Mouse (Mus musculus): ENCODE results near the gene Dpp4.

GRCm38 (mm10) chr2:62285847-62286246 is 126.2 kb downstream of the Dpp4 start:
- no peak for TF ChIP-seq EP300 (IDR thresholded peaks at IDR 0.05)
- TF ChIP-seq CTCF (IDR thresholded peaks at IDR 0.05): peak; percentile 33; the same call in 1 of the 2 replicates
